Mouse (Mus musculus) embryonic stem cell, embryonic (primary cell): ENCODE data around the gene Rnf32.

ENCODE experiments used
- CTCF ChIA-PET, 4 experiments: fragments of 300-600 bp in 2 of 4; fragments of 350-600 bp in 2 of 4; sonication (Branson Sonifier 250); formaldehyde crosslinking; loops; one replicate each; lab custom pipeline; 2022; ENCODE audit warnings: inconsistent platforms in 2 of 4; lab: Charles Lee
- POLR2A ChIA-PET, 4 experiments: fragments of 300-600 bp in 2 of 4; fragments of 350-600 bp in 2 of 4; sonication (Branson Sonifier 250); formaldehyde crosslinking; loops; one replicate each; lab custom pipeline; 2022; ENCODE audit warnings: antibody characterized with exemption in 4 of 4, inconsistent platforms in 1 of 4; lab: Charles Lee

Gene Rnf32

GRCm38 (mm10) chr5:29244769-29245168 lies 49.0 kb downstream of the Rnf32 start:
- ChIA-PET POLR2A (no interaction called here), CTCF (interaction anchor here in 1 of 4 experiments (0.6 kb wide), 1 partner anchor 26 kb away, joined by 4 read pairs; no protein-coding TSS in a partner anchor)

- ChIA-PET POLR2A (interaction anchor here in 2 of 4 experiments (0.7 to 1.3 kb wide), 3 partner anchors 9 to 54 kb away, joined by 3 read pairs; no protein-coding TSS in a partner anchor), CTCF (no interaction called here)
These were observed 55.2 kb downstream of the Rnf32 start for GRCm38 (mm10) chr5:29250795-29251495.

GRCm38 (mm10) chr5:29251496-29251873 lies 55.7 kb downstream of the Rnf32 start:
- ChIA-PET POLR2A (interaction anchor here in 2 of 4 experiments (0.5 to 1.3 kb wide), 3 partner anchors 9 to 56 kb away, joined by 3 to 4 read pairs (median 3); partner anchors contain the start of gene Rnf32 (in 1 of the 2)), CTCF (no interaction called here)

- ChIA-PET POLR2A (interaction anchor here in 2 of 4 experiments (0.8 to 1.3 kb wide), 4 partner anchors 16 to 53 kb away, joined by 3 to 4 read pairs (median 3); no protein-coding TSS in a partner anchor), CTCF (no interaction called here)
These were observed 58.1 kb downstream of the Rnf32 start for GRCm38 (mm10) chr5:29253876-29254275.

- POLR2A ChIA-PET: interaction anchor here in 1 of 4 experiments (0.6 to 1.8 kb wide), 3 partner anchors 17 to 360 kb away, joined by 3 to 7 read pairs (median 3); no protein-coding TSS in a partner anchor
These were observed 75.1 kb downstream of the Rnf32 start for GRCm38 (mm10) chr5:29270879-29271278.

GRCm38 (mm10) chr5:29273426-29273825 lies 77.6 kb downstream of the Rnf32 start:
- CTCF ChIA-PET: interaction anchor here in 1 of 4 experiments (0.9 kb wide), 1 partner anchor 822 kb away, joined by 4 read pairs; no protein-coding TSS in a partner anchor
- POLR2A ChIA-PET: interaction anchor here in 1 of 4 experiments (0.6 kb wide), 1 partner anchor 54 kb away, joined by 5 read pairs; no protein-coding TSS in a partner anchor

More at GRCm38 (mm10) chr5:29270879-29271278, 75.1 kb downstream of the Rnf32 start:
- CTCF ChIA-PET: interaction anchor here in 2 of 4 experiments (0.7 to 1.8 kb wide), 2 partner anchors 26 to 819 kb away, joined by 4 to 5 read pairs; no protein-coding TSS in a partner anchor

GRCm38 (mm10) chr5:29274746-29275145 lies 79.0 kb downstream of the Rnf32 start:
- ChIA-PET CTCF (no interaction called here), POLR2A (no interaction called here)
